Mouse (Mus musculus) midbrain, embryonic 11.5 days (tissue): Measurements from ENCODE around the gene Cd27. TPM values are rescaled to one million over a fixed set of nuclear protein-coding genes. Genes with fewer than 3 reads are reported as not detected.

Experiments used
- ATAC-seq: fragments of 200-750 bp; cut with Nextera tagmentation; 2 replicates; pipeline ENCODE4 v1.8.0; 2017; ENCODE audit warnings: moderate TSS enrichment, moderate library complexity; ENCODE audit not compliant: low FRiP score
- DNase-seq: peaks from one replicate; pipeline ENCODE4 v3.0.0; 2015; ENCODE audit warnings: low spot score; ENCODE audit errors: missing footprints
- H3K27ac ChIP-seq: fragments of 300-500 bp; sonication (generic); 2 replicates; pipeline ENCODE4 v1.5.1; 2014; ENCODE audit warnings: low read depth, low read length
- H3K27me3 ChIP-seq: fragments of 300-500 bp; sonication (generic); 2 replicates; pipeline ENCODE4 v1.6.1; 2014; ENCODE audit warnings: mild to moderate bottlenecking, low read length, moderate library complexity, mixed read lengths; ENCODE audit not compliant: control insufficient read depth, insufficient read depth
- H3K36me3 ChIP-seq: fragments of 300-500 bp; sonication (generic); 2 replicates; pipeline ENCODE4 v1.6.1; 2014; ENCODE audit warnings: mild to moderate bottlenecking, low read length, moderate library complexity, mixed read lengths; ENCODE audit not compliant: control insufficient read depth, insufficient read depth
- H3K4me1 ChIP-seq: fragments of 300-500 bp; sonication (generic); 2 replicates; pipeline ENCODE4 v1.6.1; 2014; ENCODE audit warnings: low read length; ENCODE audit not compliant: control insufficient read depth, insufficient read depth
- H3K4me2 ChIP-seq: fragments of 300-500 bp; sonication (generic); 2 replicates; pipeline ENCODE4 v1.6.1; 2014; ENCODE audit warnings: mild to moderate bottlenecking, moderate library complexity
- H3K4me3 ChIP-seq: fragments of 300-500 bp; sonication (generic); 2 replicates; pipeline ENCODE4 v1.5.1; 2014; ENCODE audit warnings: low read depth, low read length
- H3K9ac ChIP-seq: fragments of 300-500 bp; sonication (generic); 2 replicates; pipeline ENCODE4 v1.6.1; 2014; ENCODE audit warnings: low read length
- H3K9me3 ChIP-seq: fragments of 300-500 bp; sonication (generic); 2 replicates; pipeline ENCODE4 v1.6.1; 2016; ENCODE audit warnings: low read length; ENCODE audit not compliant: control insufficient read depth
- WGBS: fragments of 180-500 bp; shearing (Covaris S2); extraction: QIAGEN DNeasy Blood & Tissue Kit; methylation state at CpG from one replicate; pipeline ENCODE4 v1.1.7; 2014; 5-methylcytosine and 5-hydroxymethylcytosine counted together
- polyA plus RNA-seq: library from polyadenylated mRNA; unstranded; fragments of >200 nt; fragmentation: Nextera tagmentation; extraction: Ambion mirVana; gene quantifications from 2 replicates; pipeline ENCODE4 v1.2.1, GENCODE M21; 2014

Gene Cd27
- polyA plus RNA-seq, 1 experiment from 2014 or later, result 0.93 TPM

DNA sequence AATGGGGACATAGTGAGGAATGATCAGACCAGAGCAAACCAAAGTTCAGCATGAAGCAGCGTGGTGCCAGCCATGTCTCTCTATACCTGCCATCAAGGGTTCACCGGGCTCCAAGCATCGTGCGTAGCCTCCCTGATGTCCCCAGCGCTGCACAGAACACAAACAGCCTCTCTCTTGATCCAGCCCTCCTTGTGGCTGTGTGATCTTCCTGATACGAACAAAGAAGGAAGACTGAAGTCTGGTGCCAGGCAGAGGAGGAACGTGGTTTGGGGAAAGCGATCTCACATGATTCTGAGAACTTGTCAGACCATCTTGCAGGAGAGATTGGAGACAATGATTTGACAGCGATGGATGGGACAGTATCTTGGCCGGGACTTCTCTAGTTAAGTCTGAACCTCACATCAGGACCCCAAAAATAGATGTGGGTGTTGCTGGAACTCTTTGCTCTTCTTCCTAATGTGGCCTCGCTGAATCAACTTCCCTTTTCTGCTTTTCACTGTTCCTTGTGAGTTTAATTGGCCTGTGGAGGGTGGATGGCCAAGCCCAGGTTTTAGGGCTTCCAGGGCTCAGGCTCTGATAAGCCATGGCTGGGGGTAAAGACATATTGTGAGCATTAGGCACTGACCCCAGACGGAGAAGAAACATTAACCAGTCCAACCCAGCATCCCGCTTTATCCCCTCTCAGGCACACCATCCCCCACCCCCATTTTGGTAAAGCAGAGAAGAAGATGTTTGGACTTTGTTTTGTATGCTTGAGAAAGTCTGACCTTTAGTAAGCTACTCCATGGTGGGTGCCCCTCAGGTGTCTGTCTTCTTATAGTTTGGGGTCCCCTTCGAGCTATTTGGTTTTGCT lies 17.3 kb upstream of the Cd27 start:
- H3K4me2 ChIP-seq, result no peak overlapping the region
- H3K4me1 ChIP-seq, result no peaks in the 10 kb centered on the region
- no peak overlapping the region for H3K27ac ChIP-seq
- H3K27me3 ChIP-seq, result no peaks in the 10 kb centered on the region
- H3K9me3 ChIP-seq, result no peaks in the 10 kb centered on the region
- DNase-seq (peak; percentile 54), ATAC-seq (no peak)
- WGBS, result 80% methylated on average over 14 of the region's 14 CpGs
- H3K4me3 ChIP-seq, result no peak overlapping the region
- H3K9ac ChIP-seq, result no peak overlapping the region
- no peaks in the 10 kb centered on the region for H3K36me3 ChIP-seq

DNA sequence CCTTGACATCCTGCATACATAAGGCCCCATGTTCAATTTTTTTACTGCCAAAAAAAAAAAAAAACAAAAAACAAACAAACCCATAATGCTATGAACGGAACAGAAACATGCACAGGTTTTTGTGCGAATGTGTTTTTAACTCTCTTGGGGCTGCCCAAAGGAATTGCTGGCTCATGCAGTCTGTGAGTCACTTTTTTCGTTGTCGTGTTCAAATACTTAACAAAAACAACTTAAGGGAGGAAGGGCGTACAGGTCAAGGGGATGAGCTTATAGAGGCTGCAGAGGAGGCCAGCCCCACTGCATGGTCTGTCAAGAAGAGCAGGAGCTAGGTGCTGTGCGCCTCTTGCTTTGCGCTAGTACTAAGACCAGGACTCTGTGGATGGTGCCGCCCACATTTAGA lies 15.9 kb upstream of the Cd27 start:
- no peak for ATAC-seq
- Histone ChIP-seq H3K4me3 (no peak overlapping the region), H3K4me2 (no peak overlapping the region), H3K4me1 (no peaks in the 10 kb centered on the region), H3K9me3 (no peaks in the 10 kb centered on the region), H3K27me3 (no peaks in the 10 kb centered on the region), H3K9ac (no peak overlapping the region), H3K27ac (no peak overlapping the region), H3K36me3 (no peaks in the 10 kb centered on the region)
- no peak for DNase-seq
- 91% methylated on average over 8 of the region's 8 CpGs for WGBS

DNA sequence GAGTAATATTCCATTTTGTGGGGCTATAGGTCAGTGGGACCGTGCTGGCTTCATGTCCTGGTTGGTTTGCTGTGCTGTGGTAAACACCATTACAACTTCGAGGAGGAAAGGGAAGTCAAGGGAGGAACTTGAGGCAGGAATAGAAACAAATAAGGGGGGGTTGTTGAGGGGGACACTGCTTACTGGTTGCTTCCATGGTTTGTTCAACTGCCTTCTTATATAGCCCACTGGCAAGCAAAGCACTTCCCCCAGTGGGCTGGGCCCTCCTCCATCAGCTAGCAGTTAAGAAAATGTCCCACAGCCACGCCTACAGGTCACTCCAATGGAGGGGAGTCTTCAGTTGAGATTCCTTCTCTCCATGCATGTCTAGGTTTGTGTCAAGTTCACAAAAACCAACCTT lies 15.5 kb upstream of the Cd27 start:
- Histone ChIP-seq H3K4me3 (no peak overlapping the region), H3K36me3 (no peaks in the 10 kb centered on the region), H3K9me3 (no peaks in the 10 kb centered on the region), H3K9ac (no peak overlapping the region), H3K4me1 (no peaks in the 10 kb centered on the region), H3K4me2 (no peak overlapping the region), H3K27me3 (no peaks in the 10 kb centered on the region), H3K27ac (no peak overlapping the region)
- DNase-seq (no peak), ATAC-seq (no peak)
- WGBS, result 88% methylated on average over 3 of the region's 3 CpGs

DNA sequence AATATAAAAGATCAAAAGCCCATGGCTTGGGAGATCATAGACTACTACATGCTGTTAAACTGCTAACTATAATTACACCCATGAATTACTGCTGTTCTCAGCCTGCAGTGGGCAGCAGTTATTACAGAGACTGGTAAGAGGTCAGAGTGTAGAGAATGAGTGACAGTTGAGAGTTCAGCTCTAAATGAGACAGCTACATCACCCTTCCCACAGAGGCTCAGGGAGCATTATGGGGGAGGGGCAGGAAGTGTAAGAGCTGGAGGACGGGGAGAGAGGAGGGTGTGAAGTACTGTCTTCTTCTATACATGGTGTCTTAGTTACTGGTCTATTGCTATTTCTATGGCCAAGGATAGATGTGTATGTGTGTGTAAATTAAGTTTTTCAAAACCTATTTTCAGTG lies 7.7 kb upstream of the Cd27 start:
- ATAC-seq (no peak), DNase-seq (peak; percentile 14)
- no peaks in the 10 kb centered on the region for H3K4me1 ChIP-seq
- H3K9ac ChIP-seq, result no peak overlapping the region
- no peaks in the 10 kb centered on the region for H3K9me3 ChIP-seq
- H3K4me2 ChIP-seq, result no peak overlapping the region
- H3K4me3 ChIP-seq, result no peak overlapping the region
- no peaks in the 10 kb centered on the region for H3K36me3 ChIP-seq
- no peaks in the 10 kb centered on the region for H3K27me3 ChIP-seq
- H3K27ac ChIP-seq, result no peak overlapping the region
- WGBS, result 43% methylated on average over 1 of the region's 1 CpGs

DNA sequence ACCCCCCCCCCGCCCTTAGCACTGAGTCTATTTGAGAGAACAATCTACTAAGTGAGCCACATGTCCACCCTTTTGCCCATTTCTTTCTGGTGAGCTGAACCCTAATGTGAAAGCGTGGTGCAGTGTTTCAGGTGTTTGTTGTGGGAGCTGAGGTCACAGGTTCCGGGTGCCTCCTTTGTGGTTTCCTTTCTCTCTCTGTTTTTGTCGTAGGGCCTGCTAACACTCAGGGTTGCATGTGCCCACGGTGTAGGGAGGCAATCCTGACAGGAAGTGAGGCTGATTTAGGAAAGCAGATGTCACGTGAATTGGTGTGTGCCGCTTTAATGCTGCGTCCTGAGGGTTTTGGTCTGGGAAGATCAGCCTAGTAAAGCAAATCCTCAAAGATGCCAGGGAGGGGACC lies 4.8 kb upstream of the Cd27 start:
- 78% methylated on average over 8 of the region's 8 CpGs for WGBS
- H3K36me3 ChIP-seq, result no peaks in the 10 kb centered on the region
- H3K9me3 ChIP-seq, result no peaks in the 10 kb centered on the region
- no peak for ATAC-seq
- no peak overlapping the region for H3K4me2 ChIP-seq
- H3K27me3 ChIP-seq, result no peaks in the 10 kb centered on the region
- no peaks in the 10 kb centered on the region for H3K4me1 ChIP-seq
- no peak overlapping the region for H3K9ac ChIP-seq
- H3K27ac ChIP-seq, result no peak overlapping the region
- no peak overlapping the region for H3K4me3 ChIP-seq
- DNase-seq, result peak; percentile 59

DNA sequence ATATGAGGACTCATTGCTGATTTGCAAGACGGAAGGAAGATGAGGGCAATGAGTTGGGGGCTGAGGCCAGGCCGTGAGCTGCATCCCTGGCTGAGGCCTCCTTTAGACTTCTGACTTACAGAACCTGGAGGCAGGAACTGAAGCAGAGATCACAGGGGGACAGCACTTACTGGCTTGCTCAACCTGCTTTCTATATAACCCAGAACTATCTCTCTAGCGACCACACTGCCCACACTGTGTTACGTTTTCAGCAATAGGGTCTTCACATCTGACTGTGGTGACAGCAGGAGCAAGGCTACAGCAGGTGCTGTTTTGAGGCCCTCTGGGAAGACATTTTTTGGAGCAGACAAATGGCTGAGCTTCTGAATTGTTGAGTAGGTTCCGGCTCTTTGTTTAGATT lies 3.8 kb upstream of the Cd27 start:
- Histone ChIP-seq H3K4me2 (no peak overlapping the region), H3K27me3 (no peaks in the 10 kb centered on the region), H3K4me3 (no peak overlapping the region), H3K4me1 (no peaks in the 10 kb centered on the region), H3K27ac (no peak overlapping the region), H3K9ac (no peak overlapping the region), H3K9me3 (no peaks in the 10 kb centered on the region), H3K36me3 (no peaks in the 10 kb centered on the region)
- DNase-seq (peak; percentile 53), ATAC-seq (no peak)
- 86% methylated on average over 5 of the region's 5 CpGs for WGBS

DNA sequence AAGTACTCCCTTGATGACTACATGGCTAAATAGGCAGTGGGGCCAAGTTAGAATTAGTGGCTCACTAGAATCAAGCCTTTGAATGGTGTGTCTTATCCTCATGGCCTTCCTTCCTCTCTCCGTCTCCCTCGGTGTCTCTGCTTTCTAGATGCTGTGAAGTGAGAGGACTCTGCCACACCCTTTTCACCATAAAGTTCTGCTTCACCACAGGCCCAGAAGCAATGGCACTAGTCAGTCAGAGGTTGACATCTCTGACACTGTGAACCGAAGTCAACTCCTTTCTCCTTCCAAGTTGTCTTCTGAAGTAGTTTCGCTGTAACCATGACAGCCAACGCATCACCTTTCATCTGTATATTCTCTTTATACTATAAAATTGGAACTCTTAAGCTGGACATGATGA lies 2.7 kb upstream of the Cd27 start:
- H3K27me3 ChIP-seq, result no peaks in the 10 kb centered on the region
- no peaks in the 10 kb centered on the region for H3K9me3 ChIP-seq
- H3K4me2 ChIP-seq, result no peak overlapping the region
- ATAC-seq (no peak), DNase-seq (no peak)
- H3K9ac ChIP-seq, result no peak overlapping the region
- no peak overlapping the region for H3K4me3 ChIP-seq
- H3K4me1 ChIP-seq, result no peaks in the 10 kb centered on the region
- no peaks in the 10 kb centered on the region for H3K36me3 ChIP-seq
- no peak overlapping the region for H3K27ac ChIP-seq
- 94% methylated on average over 5 of the region's 5 CpGs for WGBS

DNA sequence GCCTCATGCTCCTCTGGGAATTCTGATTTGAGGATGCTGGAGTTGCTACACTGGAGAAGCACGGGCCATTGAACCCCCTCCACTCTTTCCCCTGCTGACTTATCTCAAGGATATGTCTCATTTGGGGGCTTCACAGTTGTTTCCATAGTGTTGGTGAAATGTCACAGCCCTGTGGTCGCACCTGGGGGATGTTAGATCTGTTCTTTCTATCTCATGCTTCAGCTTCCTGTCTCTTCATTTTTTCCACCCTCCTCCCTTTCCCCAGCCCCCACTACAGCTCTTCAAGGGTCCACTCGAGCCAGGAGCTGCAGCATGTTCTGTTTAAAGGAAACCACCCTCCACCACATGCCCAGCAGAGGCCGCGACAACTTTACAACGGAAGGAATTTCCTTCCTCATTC lies 1.6 kb upstream of the Cd27 start:
- Histone ChIP-seq H3K4me1 (no peaks in the 10 kb centered on the region), H3K27me3 (no peaks in the 10 kb centered on the region), H3K9me3 (no peaks in the 10 kb centered on the region), H3K27ac (no peak overlapping the region), H3K36me3 (no peaks in the 10 kb centered on the region), H3K4me3 (no peak overlapping the region), H3K9ac (no peak overlapping the region), H3K4me2 (no peak overlapping the region)
- 86% methylated on average over 6 of the region's 6 CpGs for WGBS
- DNase-seq (no peak), ATAC-seq (no peak)

DNA sequence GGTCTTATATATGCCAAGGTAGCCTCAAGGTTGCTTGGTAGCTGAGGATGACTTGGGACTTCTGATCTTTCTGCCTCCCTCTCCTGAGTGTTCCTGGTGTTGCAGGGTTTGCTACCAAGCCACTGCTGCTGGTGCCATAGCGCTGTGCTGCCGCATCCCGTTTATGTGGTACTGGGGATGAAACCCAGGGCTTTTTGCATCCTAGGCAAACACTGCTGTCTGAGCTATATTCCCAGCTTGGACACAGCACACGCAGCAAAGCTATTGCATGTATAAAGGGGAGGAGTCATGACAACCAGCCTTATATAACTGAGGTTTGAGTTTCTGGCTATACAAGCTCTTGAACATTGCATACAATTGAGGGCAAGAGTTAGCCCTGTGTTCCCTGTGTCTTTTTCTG lies 611 bp upstream of the Cd27 start:
- WGBS, result 85% methylated on average over 4 of the region's 4 CpGs
- no peak overlapping the region for H3K4me3 ChIP-seq

More for the DNA sequence above, 611 bp upstream of the Cd27 start:
- DNase-seq (no peak), ATAC-seq (no peak)
- Histone ChIP-seq H3K36me3 (no peaks in the 10 kb centered on the region), H3K9me3 (no peaks in the 10 kb centered on the region), H3K27ac (no peak overlapping the region), H3K4me2 (no peak overlapping the region), H3K27me3 (no peaks in the 10 kb centered on the region), H3K9ac (no peak overlapping the region), H3K4me1 (no peaks in the 10 kb centered on the region)
